In the genomic region with DNA sequence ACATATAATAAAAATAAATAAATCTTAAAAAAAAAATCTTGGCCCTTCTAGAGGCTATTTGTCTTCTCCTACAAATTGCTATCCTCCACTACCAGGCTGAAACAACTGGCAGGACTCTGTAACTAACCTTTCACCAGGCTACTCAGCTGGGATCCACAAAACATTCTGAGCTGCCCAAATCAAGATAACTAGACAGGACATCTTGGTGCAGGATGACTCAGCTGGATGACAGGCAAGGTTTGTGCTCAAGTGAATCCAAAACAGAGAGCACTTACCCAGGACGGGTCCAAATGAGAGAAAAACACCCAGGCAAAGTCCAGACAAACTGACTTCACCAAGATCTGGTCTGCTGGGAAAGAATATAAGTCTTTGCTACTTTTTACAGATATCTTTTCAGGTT, we compare ENCODE assay signal across 31 mouse cellular contexts. TPM values are rescaled to one million over a fixed set of nuclear protein-coding genes. Genes with fewer than 3 reads are reported as not detected.
DNase-seq lines count a peak whose midpoint lies in the region; ATAC-seq and TF ChIP-seq lines count a peak whose summit lies in the region.
"Had no signal": no experiment of that assay in that cellular context is flagged by ENCODE, and none has a peak within 500 bp of the region (broad histone marks: within the 10 kb centered on the region; RNA-seq: fewer than 3 reads in every experiment).

No protein-coding gene starts in this region.

- H3K36me3 ChIP-seq in liver, embryonic 16.5 days (ENCODE audit: control insufficient read depth, insufficient read depth), result no peaks in the 10 kb centered on the region
- H3K36me3 ChIP-seq in liver, postnatal 0 days (replicated peaks; ENCODE audit: insufficient read depth, low read length), result no peaks in the 10 kb centered on the region
- H3K36me3 ChIP-seq: embryonic facial prominence, embryonic 12.5 days; embryonic facial prominence, embryonic 15.5 days; forebrain, embryonic 10.5 days; G1E; heart, embryonic 10.5 days; heart, embryonic 13.5 days had no signal

- no peak overlapping the region for H3K4me2 ChIP-seq in liver, embryonic 16.5 days (ENCODE audit: low read depth, low read length)
- H3K4me2 ChIP-seq in liver, postnatal 0 days (ENCODE audit: low read depth, low read length), result no peak overlapping the region
- H3K4me2 ChIP-seq: embryonic facial prominence, embryonic 12.5 days; embryonic facial prominence, embryonic 15.5 days; forebrain, embryonic 13.5 days; heart, embryonic 13.5 days; hindbrain, embryonic 14.5 days had no signal

- no peaks in the 10 kb centered on the region for H3K4me1 ChIP-seq in liver, embryonic 16.5 days (ENCODE audit: control insufficient read depth, low read depth, low read length)
- H3K4me1 ChIP-seq in liver, postnatal 0 days (ENCODE audit: insufficient read depth), result no peaks in the 10 kb centered on the region
- H3K4me1 ChIP-seq: embryonic facial prominence, embryonic 12.5 days; embryonic facial prominence, embryonic 15.5 days; forebrain, embryonic 10.5 days; forebrain, embryonic 13.5 days; heart, embryonic 10.5 days; heart, embryonic 13.5 days had no signal

- TF ChIP-seq EP300 in liver, postnatal 0 days (IDR thresholded peaks at IDR 0.05; ENCODE audit: low read depth), result no peak

- no peak overlapping the region for H3K27ac ChIP-seq in liver, embryonic 16.5 days (ENCODE audit: low read length)
- no peak overlapping the region for H3K27ac ChIP-seq in liver, postnatal 0 days (ENCODE audit: low read depth)
- H3K27ac ChIP-seq in layer of hippocampus, adult 2 months, result no peak overlapping the region
- H3K27ac ChIP-seq: embryonic facial prominence, embryonic 12.5 days; embryonic facial prominence, embryonic 15.5 days; forebrain, embryonic 10.5 days; forebrain, embryonic 13.5 days; heart, adult 2 months; heart, embryonic 10.5 days; heart, embryonic 13.5 days; hindbrain, embryonic 14.5 days had no signal

- WGBS in liver, embryonic 16.5 days (ENCODE audit: insufficient replicate concordance), result 49% methylated on average over 1 of the region's 1 CpGs
- WGBS in liver, postnatal 0 days (ENCODE audit: insufficient replicate concordance), result 67% methylated on average over 1 of the region's 1 CpGs

- peak; percentile 63 for ATAC-seq in liver, embryonic 16.5 days (ENCODE audit: low read depth)
- ATAC-seq in liver, postnatal 0 days, result no peak
- 0 out of 2 replicates have a peak, but pooled peaks have one; percentile 39 for ATAC-seq in erythroid progenitor cell, adult 5-6 weeks (replicated peaks; ENCODE audit: low FRiP score, poor library complexity, severe bottlenecking)
- ATAC-seq: forebrain, embryonic 13.5 days; forebrain, embryonic 16.5 days had no signal

- no peaks in the 10 kb centered on the region for H3K27me3 ChIP-seq in liver, embryonic 16.5 days (ENCODE audit: control insufficient read depth, insufficient read depth, low read depth, low read length)
- H3K27me3 ChIP-seq in liver, postnatal 0 days (ENCODE audit: insufficient read depth, low read length), result no peaks in the 10 kb centered on the region
- H3K27me3 ChIP-seq: CH12.LX; embryonic facial prominence, embryonic 12.5 days; embryonic facial prominence, embryonic 15.5 days; forebrain, embryonic 13.5 days; heart, embryonic 13.5 days had no signal

- DNase-seq in adrenal gland, adult 2 months, result peak; percentile 31
- DNase-seq in adrenal gland, adult 8-10 months, result no peak
- DNase-seq in liver, postnatal 0 days, result no peak
- DNase-seq in thymus, postnatal 36 days, result no peak
- no peak for DNase-seq in layer of hippocampus, adult 2 months (ENCODE audit: low spot score in 2 of 2)
- DNase-seq: adrenal gland, postnatal 10 days; B cell, adult 2 months; cerebellum, adult 11 months; cerebellum, adult 2 months; cerebellum, adult 9-11 months; cerebellum, postnatal 25 days; gastrocnemius, postnatal 10 days; gastrocnemius, postnatal 36 days; heart, adult 2 months; heart, postnatal 14 days; heart, postnatal 4 days had no signal

- no peak overlapping the region for H3K9ac ChIP-seq in liver, embryonic 16.5 days (ENCODE audit: low read depth, low read length)
- H3K9ac ChIP-seq in liver, postnatal 0 days (replicated peaks), result no peak overlapping the region
- H3K9ac ChIP-seq: embryonic facial prominence, embryonic 12.5 days; embryonic facial prominence, embryonic 15.5 days; forebrain, embryonic 13.5 days; heart, embryonic 13.5 days; hindbrain, embryonic 14.5 days had no signal

- no peak overlapping the region for H3K4me3 ChIP-seq in liver, embryonic 16.5 days (ENCODE audit: low read depth, low read length)
- H3K4me3 ChIP-seq in liver, postnatal 0 days (ENCODE audit: low read depth, low read length), result no peak overlapping the region
- no peak overlapping the region for H3K4me3 ChIP-seq in layer of hippocampus, adult 2 months
- H3K4me3 ChIP-seq: embryonic facial prominence, embryonic 12.5 days; embryonic facial prominence, embryonic 15.5 days; erythroblast, embryonic 14.5 days; forebrain, embryonic 10.5 days; forebrain, embryonic 13.5 days; heart, adult 2 months; heart, embryonic 10.5 days; heart, embryonic 13.5 days had no signal

- TF ChIP-seq CTCF in liver, postnatal 0 days (IDR thresholded peaks at IDR 0.05; ENCODE audit: low read depth), result no peak
- TF ChIP-seq CTCF in layer of hippocampus, adult 2 months (conservative IDR thresholded peaks at IDR 0.05), result no peak

- H3K9me3 ChIP-seq in liver, embryonic 16.5 days (replicated peaks; ENCODE audit: control insufficient read depth, low read length), result no peaks in the 10 kb centered on the region
- no peaks in the 10 kb centered on the region for H3K9me3 ChIP-seq in liver, postnatal 0 days (ENCODE audit: low read length)
- H3K9me3 ChIP-seq: embryonic facial prominence, embryonic 12.5 days; embryonic facial prominence, embryonic 15.5 days; forebrain, embryonic 13.5 days; G1E; heart, embryonic 10.5 days had no signal

RNA-seq across cellular contexts. Expression of a gene that starts 14.3 kb away (rescaled TPM):
- 1 to 10 TPM; 2.6 to 5.0 TPM for total RNA-seq in adrenal gland, adult 2 months (2021)
- 0.51 and 1.3 TPM in 2 replicates for polyA plus RNA-seq in adrenal gland, adult 2 months (2012; rRNA removed)
- 1 to 10 TPM; 4.0 to 5.6 (median 4.7) TPM for total RNA-seq in adrenal gland, adult 8-10 months (2022)
- polyA plus RNA-seq in liver, embryonic 16.5 days (2015; fragmentation: Nextera tagmentation; extraction: Ambion mirVana), result 2.9 and 3.1 TPM in 2 replicates
- polyA plus RNA-seq in liver, postnatal 0 days (2015; fragmentation: Nextera tagmentation; extraction: Ambion mirVana), result 2.1 and 2.3 TPM in 2 replicates
- total RNA-seq in erythroid progenitor cell, adult 5-6 weeks (2015; ENCODE audit: low replicate concordance), result 3.4 and 16.6 TPM in 2 replicates
- total RNA-seq in erythroid progenitor cell, adult 5-6 weeks (2017; ENCODE audit: low replicate concordance), result 7.1 and 8.5 TPM in 2 replicates
- total RNA-seq in layer of hippocampus, adult 2 months (2021), result 1 to 10 TPM; 4.3 to 5.1 TPM

RNA-seq across cellular contexts. Expression of a gene that starts 25.0 kb away (rescaled TPM):
- 10 to 100 TPM; 22.3 to 25.3 TPM for total RNA-seq in adrenal gland, adult 2 months (2021)
- 0.27 and 0.48 TPM in 2 replicates for polyA plus RNA-seq in adrenal gland, adult 2 months (2012; rRNA removed)
- total RNA-seq in adrenal gland, adult 8-10 months (2022), result 10 to 100 TPM; 22.4 to 28.2 (median 25.8) TPM
- polyA plus RNA-seq in liver, embryonic 16.5 days (2015; fragmentation: Nextera tagmentation; extraction: Ambion mirVana), result 9.7 and 10.6 TPM in 2 replicates
- polyA plus RNA-seq in liver, postnatal 0 days (2015; fragmentation: Nextera tagmentation; extraction: Ambion mirVana), result 6.8 and 7.9 TPM in 2 replicates
- 14.1 and 14.3 TPM in 2 replicates for total RNA-seq in erythroid progenitor cell, adult 5-6 weeks (2015; ENCODE audit: low replicate concordance)
- 6.6 and 24.6 TPM in 2 replicates for total RNA-seq in erythroid progenitor cell, adult 5-6 weeks (2017; ENCODE audit: low replicate concordance)
- 10 to 100 TPM; 20.1 to 20.6 TPM for total RNA-seq in layer of hippocampus, adult 2 months (2021)

RNA-seq across cellular contexts. Expression of a gene that starts 39.2 kb away (rescaled TPM):
- 1 to 10 TPM in 1 of 2 experiments, not detected in 1; 2.3 TPM for total RNA-seq in adrenal gland, adult 2 months (2021)
- polyA plus RNA-seq in adrenal gland, adult 2 months (2012; rRNA removed), result 0.25 and 0.33 TPM in 2 replicates
- total RNA-seq in adrenal gland, adult 8-10 months (2022), result 1 to 10 TPM in 3 of 4 experiments, under 1 TPM in 1; 0.52 to 3.2 (median 2.6) TPM
- 0.79 TPM in 1 of 2 replicates, not detected in the other for polyA plus RNA-seq in liver, embryonic 16.5 days (2015; fragmentation: Nextera tagmentation; extraction: Ambion mirVana)
- polyA plus RNA-seq in liver, postnatal 0 days (2015; fragmentation: Nextera tagmentation; extraction: Ambion mirVana), result 0.18 and 0.86 TPM in 2 replicates
- total RNA-seq in erythroid progenitor cell, adult 5-6 weeks (2015; ENCODE audit: low replicate concordance), result not detected in 2 replicates
- not detected in 2 replicates for total RNA-seq in erythroid progenitor cell, adult 5-6 weeks (2017; ENCODE audit: low replicate concordance)
- 1 to 10 TPM; 2.8 to 3.5 TPM for total RNA-seq in layer of hippocampus, adult 2 months (2021)
- total RNA-seq: common myeloid progenitor, adult 5-6 weeks had no signal
- polyA plus RNA-seq: embryonic facial prominence, embryonic 12.5 days; embryonic facial prominence, embryonic 15.5 days; erythroblast, embryonic 14.5 days; heart, adult 2 months; heart, embryonic 16.5 days had no signal

RNA-seq across cellular contexts. Expression of a gene that starts 55.5 kb away (rescaled TPM):
- total RNA-seq in adrenal gland, adult 2 months (2021), result 10 to 100 TPM; 40.8 to 43.4 TPM
- polyA plus RNA-seq in adrenal gland, adult 2 months (2012; rRNA removed), result 93.0 and 110 TPM in 2 replicates
- 10 to 100 TPM; 38.4 to 44.3 (median 40.4) TPM for total RNA-seq in adrenal gland, adult 8-10 months (2022)
- 18.6 and 20.9 TPM in 2 replicates for polyA plus RNA-seq in liver, embryonic 16.5 days (2015; fragmentation: Nextera tagmentation; extraction: Ambion mirVana)
- 12.9 and 13.8 TPM in 2 replicates for polyA plus RNA-seq in liver, postnatal 0 days (2015; fragmentation: Nextera tagmentation; extraction: Ambion mirVana)
- 7.9 and 12.6 TPM in 2 replicates for total RNA-seq in erythroid progenitor cell, adult 5-6 weeks (2015; ENCODE audit: low replicate concordance)
- 12.3 and 13.7 TPM in 2 replicates for total RNA-seq in erythroid progenitor cell, adult 5-6 weeks (2017; ENCODE audit: low replicate concordance)
- total RNA-seq in layer of hippocampus, adult 2 months (2021), result 10 to 100 TPM; 40.3 to 41.3 TPM

RNA-seq across cellular contexts. Expression of a gene that starts 55.5 kb away (rescaled TPM):
- 10 to 100 TPM; 19.5 to 21.4 TPM for total RNA-seq in adrenal gland, adult 2 months (2021)
- polyA plus RNA-seq in adrenal gland, adult 2 months (2012; rRNA removed), result 3.4 and 3.5 TPM in 2 replicates
- total RNA-seq in adrenal gland, adult 8-10 months (2022), result 10 to 100 TPM; 22.8 to 34.3 (median 28.7) TPM
- polyA plus RNA-seq in liver, embryonic 16.5 days (2015; fragmentation: Nextera tagmentation; extraction: Ambion mirVana), result 7.7 and 8.6 TPM in 2 replicates
- 3.6 and 4.6 TPM in 2 replicates for polyA plus RNA-seq in liver, postnatal 0 days (2015; fragmentation: Nextera tagmentation; extraction: Ambion mirVana)
- total RNA-seq in erythroid progenitor cell, adult 5-6 weeks (2015; ENCODE audit: low replicate concordance), result 21.3 and 37.3 TPM in 2 replicates
- total RNA-seq in erythroid progenitor cell, adult 5-6 weeks (2017; ENCODE audit: low replicate concordance), result 37.1 and 60.5 TPM in 2 replicates
- total RNA-seq in layer of hippocampus, adult 2 months (2021), result 10 to 100 TPM; 28.2 to 28.5 TPM
